Mouse (Mus musculus) activated CD4-positive, CD25-positive, alpha-beta regulatory T cell, adult 4 months (primary cell): ENCODE data around the gene Gm26620. TPM values are rescaled to one million over a fixed set of nuclear protein-coding genes. Genes with fewer than 3 reads are reported as not detected.

Experiments used
- ATAC-seq: one replicate; pipeline ENCODE4 v1.8.0; 2017
- polyA plus RNA-seq, 2 experiments: library from polyadenylated mRNA; unstranded; fragments of 100-300 nt; shearing (Covaris generic); gene quantifications; one replicate each; pipeline ENCODE4 v1.2.1; 2017

Gene Gm26620
- polyA plus RNA-seq, 2 experiments from 2014 or later: not detected

DNA sequence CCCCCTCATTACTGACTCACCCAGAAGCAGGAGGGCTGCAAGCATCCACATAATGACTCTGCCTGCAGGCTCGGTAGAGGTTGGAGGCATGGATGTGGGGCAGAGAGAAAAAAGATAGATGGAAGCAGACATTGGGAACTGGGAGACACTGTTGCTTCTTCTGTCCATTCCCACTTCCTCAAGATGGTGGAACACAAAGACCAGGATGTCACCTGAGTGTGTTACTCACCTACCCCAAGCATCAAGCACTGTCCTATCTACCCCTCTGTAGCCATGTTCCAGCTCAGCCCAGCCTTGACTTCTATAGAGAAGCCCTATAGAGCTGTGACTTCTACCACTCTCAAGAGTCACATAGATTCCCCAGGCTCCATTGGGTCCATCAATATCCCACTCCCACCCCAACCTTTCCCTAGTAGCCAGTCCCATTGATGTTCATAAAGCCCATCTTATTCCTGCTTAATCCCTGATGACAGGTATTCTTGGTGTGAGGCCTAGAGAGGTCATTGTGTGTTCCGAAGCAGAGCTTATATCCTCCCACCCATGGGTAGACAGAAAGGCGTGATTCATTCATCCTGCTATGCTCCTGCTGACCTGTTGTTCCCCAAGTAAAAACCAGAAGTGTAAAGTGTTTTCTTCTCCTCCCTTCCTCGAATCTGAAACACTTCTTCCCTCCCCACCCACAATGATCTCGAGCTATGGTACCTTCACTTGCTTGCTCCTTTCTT, 28.2 kb downstream of the Gm26620 start, which contains the start of gene Fcrlb:
TSS of gene Fcrlb (minus strand) at position 51 of the 725 bp plus-strand sequence.
- ATAC-seq: no peak

DNA sequence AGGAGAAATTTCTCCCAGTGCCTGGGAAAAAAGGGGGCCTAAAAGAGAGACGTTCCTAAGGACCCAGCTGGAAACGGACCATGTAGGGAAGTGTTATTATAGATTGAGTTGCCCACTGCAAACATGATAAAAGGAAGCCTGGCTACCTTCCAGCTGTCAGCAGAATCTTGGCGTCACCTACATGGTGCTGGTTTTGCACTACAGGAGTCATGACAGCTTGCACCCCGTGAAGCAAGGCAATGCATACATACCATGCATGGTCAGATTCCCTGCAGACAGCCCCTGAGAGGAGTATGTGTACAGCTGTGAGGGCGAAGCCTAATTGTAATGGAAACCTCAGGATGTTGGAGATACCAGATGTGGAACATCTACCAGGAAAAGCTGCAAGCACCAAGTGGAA, 30.8 kb downstream of the Gm26620 start:
- no peak for ATAC-seq

DNA sequence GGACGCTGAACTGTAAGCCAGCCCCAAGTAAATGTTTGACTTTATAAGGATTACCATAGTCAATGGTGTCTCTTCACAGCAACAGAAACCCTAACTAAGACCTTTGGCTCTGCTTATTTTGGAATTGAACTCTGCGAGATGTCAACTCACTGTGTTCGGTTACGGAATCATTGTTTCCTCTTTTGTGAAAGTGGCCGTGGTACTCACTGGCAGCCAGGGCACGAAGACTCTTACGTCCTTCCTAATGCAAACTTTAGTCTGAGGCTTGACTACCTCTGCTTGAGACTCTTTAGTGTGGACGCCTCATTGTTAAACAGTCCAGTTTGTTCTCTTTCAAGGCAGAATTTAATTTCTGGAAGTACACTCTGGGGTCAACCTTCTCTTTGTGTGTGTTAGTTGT, 34.4 kb downstream of the Gm26620 start:
- no peak for ATAC-seq

DNA sequence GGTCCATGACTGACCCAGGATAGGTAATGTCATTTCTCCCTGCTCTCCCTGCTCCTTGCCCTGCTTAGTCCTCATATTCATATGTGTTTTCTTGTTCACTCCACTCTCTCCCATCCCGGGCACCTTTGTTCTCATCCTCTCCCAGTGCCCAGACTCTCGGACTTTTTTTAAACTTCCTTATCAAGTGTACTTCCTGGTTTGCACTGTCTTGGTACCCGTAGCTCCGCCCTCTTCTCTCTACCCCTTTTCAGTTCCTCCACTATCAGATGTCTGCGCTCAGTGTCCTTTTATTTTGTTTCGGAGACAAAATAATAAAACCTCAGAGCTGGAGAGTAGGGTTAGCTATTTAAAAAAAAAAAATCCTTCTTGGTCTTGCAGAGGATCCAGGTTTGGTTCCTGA, 39.6 kb downstream of the Gm26620 start:
- peak; percentile 52 for ATAC-seq

DNA sequence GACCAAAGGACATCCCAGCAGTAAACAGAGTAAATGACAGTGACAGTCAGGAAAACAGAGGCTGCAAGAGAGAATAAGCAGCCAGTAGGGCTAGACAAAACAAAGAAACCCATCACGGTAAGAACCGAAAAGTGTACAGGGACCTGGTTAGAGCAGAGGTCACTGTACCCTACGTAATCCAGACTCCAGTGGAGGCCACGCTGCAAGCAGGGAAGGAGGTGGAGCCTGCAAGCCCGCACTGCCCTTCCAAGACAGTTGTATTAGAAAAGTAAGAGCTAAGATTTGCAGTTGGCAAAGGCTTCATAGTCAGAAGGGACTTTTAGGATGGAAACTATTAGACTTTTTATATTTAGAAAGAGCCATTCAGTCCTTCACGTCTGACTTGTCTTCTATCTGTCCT, 42.1 kb downstream of the Gm26620 start:
- no peak for ATAC-seq

DNA sequence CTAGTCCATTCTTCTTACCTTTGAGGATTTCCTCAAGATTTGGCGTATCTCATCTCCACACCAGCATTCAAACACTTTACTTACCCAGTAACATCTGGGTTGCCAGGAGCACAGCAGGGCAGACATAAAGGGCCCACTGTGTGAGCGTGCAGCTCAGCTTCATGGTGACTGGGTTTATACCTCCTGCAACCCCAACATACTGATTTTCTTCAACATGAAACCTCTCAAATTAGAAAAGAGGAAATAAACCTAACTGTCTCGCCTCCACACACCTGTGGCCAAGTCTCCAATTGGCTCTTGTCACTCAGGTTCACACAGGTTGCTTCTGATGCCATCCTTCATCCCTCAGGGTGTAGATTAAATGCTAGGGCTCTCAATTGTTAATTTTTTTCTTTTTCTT, 42.5 kb downstream of the Gm26620 start, which contains the start of gene Fcrla:
TSS of gene Fcrla (minus strand) at position 206 of the 400 bp plus-strand sequence.
- ATAC-seq: no peak

DNA sequence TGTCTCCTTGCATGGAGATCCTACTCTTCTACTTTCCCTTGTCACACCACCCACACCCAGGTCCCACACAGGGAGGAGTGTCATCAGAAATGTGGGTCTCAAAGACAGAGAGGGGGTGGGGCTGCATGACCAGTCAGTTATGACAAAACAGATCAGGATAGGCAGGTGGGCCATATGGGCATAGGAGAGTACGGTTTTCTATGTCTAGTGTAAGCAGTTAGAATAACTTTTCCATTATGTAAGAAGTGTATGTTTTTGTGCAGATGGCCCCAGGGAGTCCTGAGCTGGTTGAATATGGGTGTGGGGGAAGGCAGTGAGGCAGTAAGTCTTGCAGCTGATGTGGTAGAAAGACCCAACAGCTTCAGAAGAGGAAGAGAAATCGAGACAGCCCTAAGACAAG, 43.6 kb downstream of the Gm26620 start:
- ATAC-seq: no peak

DNA sequence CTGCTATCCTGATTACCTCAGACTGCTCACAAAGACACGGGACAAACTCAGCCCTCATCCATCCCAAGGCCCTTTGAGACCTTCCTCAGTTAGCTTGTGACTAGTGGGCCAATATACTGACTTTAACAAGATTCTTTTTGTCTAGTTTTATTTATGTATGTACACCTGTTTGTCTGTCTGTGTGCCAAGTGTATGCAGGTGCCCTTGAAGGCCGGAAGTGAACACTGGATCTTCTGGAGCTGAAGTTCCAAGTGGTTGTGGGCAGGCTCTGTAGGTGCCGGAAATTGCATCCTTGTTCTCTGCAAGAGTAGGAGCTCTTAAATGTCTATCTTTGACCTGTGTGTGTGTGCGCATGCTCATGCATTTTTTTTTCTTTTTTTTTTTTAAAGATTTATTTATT, 44.4 kb downstream of the Gm26620 start:
- no peak for ATAC-seq

DNA sequence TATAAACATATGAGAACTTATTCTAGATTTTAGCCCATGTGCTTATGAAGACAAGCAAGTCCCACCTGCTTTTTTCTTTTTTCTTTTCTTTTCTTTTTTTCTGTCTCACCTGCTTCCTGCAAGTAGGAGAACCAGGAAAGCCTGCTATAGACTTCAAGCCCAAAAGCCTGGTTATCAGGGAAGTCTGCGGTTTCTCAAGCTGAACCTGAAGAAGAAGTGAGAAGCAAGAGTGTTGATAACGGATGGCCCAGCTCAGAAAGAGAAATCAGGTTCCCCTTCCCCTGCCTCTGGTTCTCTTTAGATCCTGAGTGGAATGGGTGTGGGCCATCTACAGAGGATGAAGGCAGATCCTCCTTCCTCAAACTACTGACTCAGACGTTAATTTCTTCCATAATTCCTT, 47.2 kb downstream of the Gm26620 start:
- ATAC-seq: no peak

DNA sequence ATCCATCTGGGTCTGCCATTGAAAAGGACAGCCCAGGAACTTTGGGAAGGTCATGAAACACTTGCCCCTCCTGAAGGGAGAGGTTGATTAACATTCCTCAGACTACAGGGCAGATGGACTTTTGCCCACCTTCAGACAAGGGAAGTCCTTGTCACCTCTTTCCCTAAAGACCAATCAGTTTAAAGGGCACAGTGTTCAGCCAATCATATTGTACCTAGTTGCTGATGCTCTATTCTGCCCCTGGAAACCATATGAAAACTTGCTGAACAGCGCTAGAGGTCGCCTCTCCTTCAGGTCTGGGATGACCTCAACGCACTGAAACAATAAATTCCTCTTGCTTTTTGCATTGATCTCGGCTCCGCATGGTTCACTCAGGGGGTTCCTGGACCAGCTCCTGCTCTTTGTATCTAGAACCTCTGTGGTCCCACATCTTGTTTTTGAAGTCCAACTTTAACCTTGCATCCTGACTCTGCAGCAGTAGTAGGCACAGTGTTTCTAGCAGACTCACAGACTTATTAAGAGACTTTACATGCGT, 48.6 kb downstream of the Gm26620 start:
- no peak for ATAC-seq

DNA sequence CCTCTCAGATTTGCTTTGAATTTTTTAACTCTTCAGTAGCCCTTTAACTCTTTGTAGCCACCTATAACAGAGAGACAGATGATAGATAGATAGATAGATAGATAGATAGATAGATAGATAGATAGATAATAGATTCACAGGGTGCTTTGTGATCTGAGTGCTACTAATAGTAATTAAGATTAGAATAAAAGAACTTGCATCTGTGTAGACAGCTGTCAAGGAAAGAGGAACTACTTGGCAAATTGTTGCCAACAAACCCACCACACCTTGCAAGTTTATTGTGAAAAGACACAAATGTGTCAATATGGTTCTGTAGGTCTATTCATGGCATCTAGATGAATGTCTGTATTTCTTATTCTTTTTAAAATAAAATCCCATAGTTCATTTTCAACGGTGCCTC, 49.1 kb downstream of the Gm26620 start:
- no peak for ATAC-seq

DNA sequence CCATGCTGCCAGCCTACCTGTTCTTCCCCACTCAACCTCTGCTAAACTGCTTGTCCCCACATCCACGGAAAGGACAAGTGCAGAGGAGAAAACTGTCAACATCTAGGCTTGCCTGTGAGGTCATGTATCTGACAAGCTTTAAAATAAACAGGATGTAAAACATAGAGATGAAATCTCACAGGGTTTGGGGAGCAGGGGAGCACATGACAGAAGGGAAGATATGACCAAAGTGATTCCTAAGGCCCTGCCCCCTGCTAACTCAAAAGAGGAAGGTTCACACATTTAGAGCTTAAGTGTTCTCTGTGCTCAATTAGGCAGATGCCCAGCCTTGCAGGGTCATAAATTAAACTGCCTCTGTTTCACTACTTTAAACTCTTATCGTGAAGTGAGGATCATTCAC, 49.5 kb downstream of the Gm26620 start:
- ATAC-seq: no peak

Other genes starting within 250 kb of the Gm26620 start
- not detected for gene Olfml2b, start 240.5 kb upstream of the Gm26620 start, polyA plus RNA-seq
- gene Atf6, start 17.3 kb upstream of the Gm26620 start, polyA plus RNA-seq: 1 to 10 TPM; 6.5 to 8.2 TPM
- 10 to 100 TPM; 10.2 to 14.5 TPM for gene Dusp12, start 475 bp downstream of the Gm26620 start, polyA plus RNA-seq
- gene Fcrlb, start 27.9 kb downstream of the Gm26620 start, polyA plus RNA-seq: not detected
- 1 to 10 TPM in 1 of 2 experiments, not detected in 1; 4.9 TPM for gene Fcrla, start 42.5 kb downstream of the Gm26620 start, polyA plus RNA-seq
- gene Fcgr2b, start 91.5 kb downstream of the Gm26620 start, polyA plus RNA-seq: under 1 TPM; 0.20 to 0.94 TPM
- gene Fcgr4, start 133.9 kb downstream of the Gm26620 start, polyA plus RNA-seq: under 1 TPM in 1 of 2 experiments, not detected in 1; 0.40 TPM
- gene Fcgr3, start 179.9 kb downstream of the Gm26620 start, polyA plus RNA-seq: under 1 TPM in 1 of 2 experiments, not detected in 1; 0.45 TPM
- 1 to 10 TPM; 2.1 to 2.4 TPM for gene Cfap126, start 228.9 kb downstream of the Gm26620 start, polyA plus RNA-seq